Mouse (Mus musculus) liver, postnatal 0 days (tissue): ENCODE data around the gene Paqr3. TPM values are rescaled to one million over a fixed set of nuclear protein-coding genes. Genes with fewer than 3 reads are reported as not detected.

Experiments
- ATAC-seq: fragments of 200-750 bp; cut with Nextera tagmentation; 2 replicates; pipeline ENCODE4 v1.8.0; 2017; ENCODE audit warnings: mild to moderate bottlenecking, moderate library complexity
- DNase-seq: peaks from one replicate; pipeline ENCODE4 v3.0.0-alpha.2; 2016
- H3K27ac ChIP-seq: fragments of 300-500 bp; sonication (generic); 2 replicates; pipeline ENCODE4 v1.5.1; 2014; ENCODE audit warnings: antibody characterized with exemption, moderate library complexity, mild to moderate bottlenecking, low read depth
- H3K27me3 ChIP-seq: fragments of 300-500 bp; sonication (generic); 2 replicates; pipeline ENCODE4 v1.6.1; 2014; ENCODE audit warnings: low read length, control low read depth, mixed read lengths; ENCODE audit not compliant: insufficient read depth
- H3K36me3 ChIP-seq: fragments of 300-500 bp; sonication (generic); replicated peaks from 2 replicates; pipeline ENCODE4 v1.6.1; 2014; ENCODE audit warnings: mild to moderate bottlenecking, control low read depth, low read length, moderate library complexity, mixed read lengths; ENCODE audit not compliant: insufficient read depth
- H3K4me1 ChIP-seq: fragments of 300-500 bp; sonication (generic); 2 replicates; pipeline ENCODE4 v1.6.1; 2014; ENCODE audit warnings: antibody characterized with exemption, mild to moderate bottlenecking, control low read depth; ENCODE audit not compliant: insufficient read depth
- H3K4me2 ChIP-seq: fragments of 300-500 bp; sonication (generic); 2 replicates; pipeline ENCODE4 v1.6.1; 2014; ENCODE audit warnings: low read depth, mild to moderate bottlenecking, low read length, moderate library complexity, mixed read lengths
- H3K4me3 ChIP-seq: fragments of 300-500 bp; sonication (generic); 2 replicates; pipeline ENCODE4 v1.5.1; 2014; ENCODE audit warnings: low read depth, low read length
- H3K9ac ChIP-seq: fragments of 300-500 bp; sonication (generic); replicated peaks from 2 replicates; pipeline ENCODE4 v1.6.1; 2014; ENCODE audit warnings: mild to moderate bottlenecking, moderate library complexity
- H3K9me3 ChIP-seq: fragments of 300-500 bp; sonication (generic); 2 replicates; pipeline ENCODE4 v1.6.1; 2016; ENCODE audit warnings: mild to moderate bottlenecking, control low read depth, low read length, mixed read lengths
- CTCF ChIP-seq: sonication (generic); IDR thresholded peaks from 2 replicates; pipeline ENCODE4 v1.5.1; 2016; ENCODE audit warnings: antibody characterized with exemption, low read depth
- EP300 ChIP-seq: IDR thresholded peaks from 2 replicates; pipeline ENCODE4 v1.6.1; 2016; ENCODE audit warnings: antibody characterized with exemption, low read depth, mild to moderate bottlenecking
- WGBS: fragments of 180-500 bp; shearing (Covaris S2); extraction: QIAGEN DNeasy Blood & Tissue Kit; methylation state at CpG from one replicate; pipeline ENCODE4 v1.1.7; 2014; ENCODE audit not compliant: insufficient replicate concordance; 5-methylcytosine and 5-hydroxymethylcytosine counted together
- polyA plus RNA-seq: library from polyadenylated mRNA; unstranded; fragments of >200 nt; fragmentation: Nextera tagmentation; extraction: Ambion mirVana; gene quantifications from 2 replicates; pipeline ENCODE4 v1.2.1, GENCODE M21; 2015

Gene Paqr3
- polyA plus RNA-seq, 1 experiment from 2014 or later: 1.9 TPM

GRCm38 (mm10) chr5:97126005-97126404, 14.6 kb upstream of the Paqr3 start:
- no peak overlapping the region for H3K27ac ChIP-seq
- no peaks in the 10 kb centered on the region for H3K36me3 ChIP-seq
- H3K9ac ChIP-seq: no peak overlapping the region
- no peaks in the 10 kb centered on the region for H3K4me1 ChIP-seq
- H3K4me3 ChIP-seq: no peak overlapping the region
- H3K9me3 ChIP-seq: no peaks in the 10 kb centered on the region
- 0 out of 2 replicates have a peak, but pooled peaks cover 3% of the 10 kb centered on the region for H3K27me3 ChIP-seq
- TF ChIP-seq CTCF: peak; percentile 73
- no peak for TF ChIP-seq EP300
- H3K4me2 ChIP-seq: no peak overlapping the region
- WGBS: 20% methylated on average over 4 of the region's 4 CpGs
- DNase-seq: no peak
- no peak for ATAC-seq

GRCm38 (mm10) chr5:97125459-97125970, 14.1 kb upstream of the Paqr3 start:
- no peak overlapping the region for H3K27ac ChIP-seq
- ATAC-seq: no peak
- no peaks in the 10 kb centered on the region for H3K36me3 ChIP-seq
- no peaks in the 10 kb centered on the region for H3K4me1 ChIP-seq
- no peak for DNase-seq
- no peak for TF ChIP-seq EP300
- TF ChIP-seq CTCF: no peak
- no peaks in the 10 kb centered on the region for H3K9me3 ChIP-seq
- H3K4me3 ChIP-seq: no peak overlapping the region
- no peak overlapping the region for H3K4me2 ChIP-seq
- 63% methylated on average over 10 of the region's 10 CpGs for WGBS
- H3K27me3 ChIP-seq: 0 out of 2 replicates have a peak, but pooled peaks cover 3% of the 10 kb centered on the region
- no peak overlapping the region for H3K9ac ChIP-seq

GRCm38 (mm10) chr5:97124977-97125376, 13.6 kb upstream of the Paqr3 start:
- DNase-seq (no peak), ATAC-seq (no peak)
- Histone ChIP-seq H3K36me3 (no peaks in the 10 kb centered on the region), H3K9me3 (no peaks in the 10 kb centered on the region), H3K4me2 (no peak overlapping the region), H3K27me3 (0 out of 2 replicates have a peak, but pooled peaks cover 3% of the 10 kb centered on the region), H3K27ac (no peak overlapping the region), H3K4me1 (no peaks in the 10 kb centered on the region), H3K9ac (no peak overlapping the region), H3K4me3 (no peak overlapping the region)
- no peak for TF ChIP-seq CTCF
- no peak for TF ChIP-seq EP300
- WGBS: 73% methylated on average over 12 of the region's 12 CpGs

- H3K4me1 ChIP-seq: peaks cover 9% of the 10 kb centered on the region
- no peaks in the 10 kb centered on the region for H3K27me3 ChIP-seq
- peak overlapping the region; percentile 99 for H3K4me2 ChIP-seq
- H3K4me3 ChIP-seq: peak overlapping the region; percentile 78
- H3K36me3 ChIP-seq: no peaks in the 10 kb centered on the region
- no peak overlapping the region for H3K27ac ChIP-seq
- WGBS: 27% methylated on average over 5 of the region's 5 CpGs
- DNase-seq (no peak), ATAC-seq (no peak)
- H3K9ac ChIP-seq: peak overlapping the region; percentile 71; the same call in 1 of the 2 replicates
- no peaks in the 10 kb centered on the region for H3K9me3 ChIP-seq
- TF ChIP-seq EP300 (no peak), CTCF (no peak)
These were observed 699 bp downstream of the Paqr3 start for GRCm38 (mm10) chr5:97110697-97111096.

GRCm38 (mm10) chr5:97110133-97110532, 1.3 kb downstream of the Paqr3 start:
- Histone ChIP-seq H3K9ac (no peak overlapping the region), H3K9me3 (no peaks in the 10 kb centered on the region), H3K36me3 (no peaks in the 10 kb centered on the region), H3K27ac (no peak overlapping the region), H3K27me3 (no peaks in the 10 kb centered on the region), H3K4me3 (no peak overlapping the region), H3K4me1 (peaks cover 9% of the 10 kb centered on the region), H3K4me2 (peak overlapping the region; percentile 99; the same call in 1 of the 2 replicates)
- DNase-seq (peak; percentile 48), ATAC-seq (no peak)
- 61% methylated on average over 2 of the region's 2 CpGs for WGBS
- TF ChIP-seq EP300 (peak; percentile 52; the same call in 1 of the 2 replicates), CTCF (no peak)

DNA sequence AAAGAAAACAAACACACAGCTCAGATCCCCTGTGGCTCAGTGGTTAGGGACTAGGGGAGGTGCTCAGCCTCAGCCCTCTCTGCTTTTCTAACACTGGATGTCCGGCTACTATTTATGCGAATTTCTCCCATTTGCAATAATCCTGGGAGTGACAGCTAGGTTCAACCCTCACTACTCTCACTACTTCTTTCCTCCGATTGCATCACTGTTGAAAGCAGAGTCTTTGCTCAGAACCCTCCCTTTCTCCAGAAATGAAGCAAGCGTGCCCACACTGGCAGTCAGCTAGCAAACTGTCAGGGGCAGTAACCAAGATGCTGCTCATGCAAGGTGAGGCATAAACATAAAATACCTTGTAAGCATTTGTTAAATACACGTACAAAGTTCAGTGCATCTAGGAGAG, 3.1 kb downstream of the Paqr3 start:
- no peak overlapping the region for H3K9ac ChIP-seq
- no peaks in the 10 kb centered on the region for H3K36me3 ChIP-seq
- no peak overlapping the region for H3K27ac ChIP-seq
- H3K9me3 ChIP-seq: no peaks in the 10 kb centered on the region
- DNase-seq: no peak
- TF ChIP-seq CTCF (no peak), EP300 (no peak)
- no peak overlapping the region for H3K4me3 ChIP-seq
- H3K4me2 ChIP-seq: no peak overlapping the region
- H3K4me1 ChIP-seq: peaks cover 9% of the 10 kb centered on the region
- WGBS: 76% methylated on average over 5 of the region's 5 CpGs
- ATAC-seq: no peak
- H3K27me3 ChIP-seq: no peaks in the 10 kb centered on the region
